Mouse (Mus musculus) liver, postnatal 0 days (tissue): ENCODE data around the gene 4931428L18Rik.

Source experiments
- CTCF ChIP-seq: sonication (generic); IDR thresholded peaks from 2 replicates; pipeline ENCODE4 v1.5.1; 2016; ENCODE audit warnings: antibody characterized with exemption, low read depth
- EP300 ChIP-seq: IDR thresholded peaks from 2 replicates; pipeline ENCODE4 v1.6.1; 2016; ENCODE audit warnings: antibody characterized with exemption, low read depth, mild to moderate bottlenecking

DNA sequence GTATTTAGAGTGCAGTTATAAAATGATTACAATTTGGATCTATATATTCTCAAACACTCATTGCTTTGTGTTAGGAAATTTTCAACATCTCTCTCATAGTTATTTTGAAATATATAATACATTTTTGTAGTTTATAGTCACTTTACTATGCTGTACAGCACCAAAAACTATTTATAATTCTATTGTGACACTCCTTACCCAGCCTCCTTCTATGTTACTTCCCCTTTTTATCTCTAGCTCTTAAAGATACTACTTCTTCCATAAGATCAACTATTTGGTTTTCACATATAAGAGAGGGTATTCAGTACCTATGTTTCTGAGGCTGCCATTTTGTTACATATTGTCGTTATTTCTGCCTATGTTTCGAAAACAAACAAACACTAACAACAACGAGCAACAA, 114.5 kb downstream of the 4931428L18Rik start:
- TF ChIP-seq CTCF: no peak
- TF ChIP-seq EP300: no peak
